Mouse (Mus musculus): Measurements from ENCODE around the gene Pigk.

GRCm38 (mm10) chr3:152755515-152755914 is 41.6 kb downstream of the Pigk start:
- no peak for TF ChIP-seq GATA1 (IDR thresholded peaks at IDR 0.05; ENCODE audit: low read length)
- no peak for TF ChIP-seq TAL1 (IDR thresholded peaks at IDR 0.05; ENCODE audit: low read length)

All from erythroblast, embryonic 14.5 days (primary cell).